In genomic region chr2:70702403-70702802, GRCm38 (mm10) we compare ENCODE assay signal across 35 mouse cellular contexts. TPM values are rescaled to one million over a fixed set of nuclear protein-coding genes. Genes with fewer than 3 reads are reported as not detected.
A peak's percentile ranks its signal among the peaks of the same experiment; 100 is the strongest.
DNase-seq lines count a peak whose midpoint lies in the region; ATAC-seq and TF ChIP-seq lines count a peak whose summit lies in the region.
"Had no signal": no experiment of that assay in that cellular context is flagged by ENCODE, and none has a peak within 500 bp of the region (broad histone marks: within the 10 kb centered on the region; RNA-seq: fewer than 3 reads in every experiment).

No protein-coding gene starts in this region.

- H3K27me3 ChIP-seq in limb, embryonic 14.5 days (ENCODE audit: control insufficient read depth, insufficient read depth, low read length) = no peaks in the 10 kb centered on the region
- H3K27me3 ChIP-seq in limb, embryonic 10.5 days (ENCODE audit: low read depth, poor library complexity, severe bottlenecking) = no peaks in the 10 kb centered on the region
- no peaks in the 10 kb centered on the region for H3K27me3 ChIP-seq in G1E (ENCODE audit: insufficient read depth, low read length)
- no peaks in the 10 kb centered on the region for H3K27me3 ChIP-seq in embryonic facial prominence, embryonic 10.5 days (replicated peaks; ENCODE audit: low read depth, poor library complexity, severe bottlenecking)
- H3K27me3 ChIP-seq in forebrain, embryonic 14.5 days (replicated peaks; ENCODE audit: control insufficient read depth, insufficient read depth, low read length) = no peaks in the 10 kb centered on the region
- H3K27me3 ChIP-seq: heart, embryonic 15.5 days; limb, embryonic 13.5 days; liver, embryonic 13.5 days; midbrain, embryonic 15.5 days; Patski had no signal

- H3K4me2 ChIP-seq in limb, embryonic 14.5 days (replicated peaks; ENCODE audit: low read depth, low read length, severe bottlenecking) = no peak overlapping the region
- H3K4me2 ChIP-seq in forebrain, embryonic 14.5 days (ENCODE audit: low read length) = no peak overlapping the region
- H3K4me2 ChIP-seq: heart, embryonic 15.5 days; hindbrain, embryonic 14.5 days; limb, embryonic 13.5 days; liver, embryonic 13.5 days; midbrain, embryonic 15.5 days had no signal

- no peak for ATAC-seq in limb, embryonic 14.5 days (ENCODE audit: low FRiP score, low read depth)
- ATAC-seq in G1E (ENCODE audit: extremely low read depth, insufficient number of reproducible peaks, low FRiP score, poor library complexity, severe bottlenecking) = peak; percentile 40; the same call in 1 of the 2 replicates
- ATAC-seq in megakaryocyte, adult 5-6 weeks (ENCODE audit: poor library complexity, severe bottlenecking) = 0 out of 2 replicates have a peak, but pooled peaks have one; percentile 23
- no peak for ATAC-seq in forebrain, embryonic 14.5 days
- ATAC-seq: forebrain, embryonic 16.5 days; intestine, postnatal 0 days; midbrain, embryonic 15.5 days; Patski had no signal

- H3K27ac ChIP-seq in limb, embryonic 14.5 days (replicated peaks; ENCODE audit: low read depth, low read length) = no peak overlapping the region
- no peak overlapping the region for H3K27ac ChIP-seq in limb, embryonic 10.5 days
- H3K27ac ChIP-seq in embryonic facial prominence, embryonic 10.5 days (replicated peaks) = peak overlapping the region; percentile 14; the same call in 1 of the 2 replicates
- no peak overlapping the region for H3K27ac ChIP-seq in forebrain, embryonic 14.5 days (ENCODE audit: low read depth, low read length)
- H3K27ac ChIP-seq: forebrain, embryonic 10.5 days; heart, embryonic 15.5 days; hindbrain, embryonic 14.5 days; left cerebral cortex, adult 2 months; limb, embryonic 13.5 days; liver, embryonic 13.5 days; midbrain, embryonic 15.5 days had no signal

- no peak for TF ChIP-seq POLR2A in limb, embryonic 14.5 days (IDR thresholded peaks at IDR 0.05; ENCODE audit: borderline replicate concordance, extremely low read depth, insufficient read depth, insufficient read length)

- 31% methylated on average over 5 of the region's 5 CpGs for whole genome bisulfite sequencing in limb, embryonic 14.5 days
- WGBS in limb, embryonic 10.5 days = 59% methylated on average over 5 of the region's 5 CpGs
- WGBS in embryonic facial prominence, embryonic 10.5 days = 62% methylated on average over 5 of the region's 5 CpGs
- WGBS in forebrain, embryonic 14.5 days = 53% methylated on average over 5 of the region's 5 CpGs

- H3K9me3 ChIP-seq in limb, embryonic 14.5 days (ENCODE audit: control insufficient read depth, low read length) = no peaks in the 10 kb centered on the region
- no peaks in the 10 kb centered on the region for H3K9me3 ChIP-seq in limb, embryonic 10.5 days (replicated peaks)
- H3K9me3 ChIP-seq in G1E (replicated peaks) = no peaks in the 10 kb centered on the region
- no peaks in the 10 kb centered on the region for H3K9me3 ChIP-seq in embryonic facial prominence, embryonic 10.5 days
- no peaks in the 10 kb centered on the region for H3K9me3 ChIP-seq in forebrain, embryonic 14.5 days (replicated peaks; ENCODE audit: control insufficient read depth, low read length)
- H3K9me3 ChIP-seq: forebrain, embryonic 10.5 days; heart, embryonic 15.5 days; liver, embryonic 13.5 days; midbrain, embryonic 15.5 days had no signal

- 0 out of 2 replicates have a peak overlapping the region, but pooled peaks have one; percentile 12 for H3K9ac ChIP-seq in limb, embryonic 14.5 days (ENCODE audit: low read depth, low read length, severe bottlenecking)
- no peak overlapping the region for H3K9ac ChIP-seq in forebrain, embryonic 14.5 days (ENCODE audit: low read length)
- H3K9ac ChIP-seq: heart, embryonic 15.5 days; hindbrain, embryonic 14.5 days; limb, embryonic 13.5 days; liver, embryonic 13.5 days; midbrain, embryonic 15.5 days had no signal

- TF ChIP-seq CTCF in G1E (IDR thresholded peaks at IDR 0.05; ENCODE audit: low read depth, low read length) = no peak

- H3K4me1 ChIP-seq in limb, embryonic 14.5 days (ENCODE audit: control insufficient read depth, insufficient read depth, low read length) = peaks cover 4% of the 10 kb centered on the region
- peaks cover 24% of the 10 kb centered on the region for H3K4me1 ChIP-seq in limb, embryonic 10.5 days
- peaks cover 18% of the 10 kb centered on the region for H3K4me1 ChIP-seq in G1E (ENCODE audit: insufficient read depth, low read depth, low read length)
- peaks cover 29% of the 10 kb centered on the region for H3K4me1 ChIP-seq in embryonic facial prominence, embryonic 10.5 days
- H3K4me1 ChIP-seq in forebrain, embryonic 14.5 days (ENCODE audit: control insufficient read depth, insufficient read depth, low read length) = no peaks in the 10 kb centered on the region

- no peaks in the 10 kb centered on the region for H3K36me3 ChIP-seq in limb, embryonic 14.5 days (ENCODE audit: control insufficient read depth, insufficient read depth, low read length)
- H3K36me3 ChIP-seq in limb, embryonic 10.5 days = 0 out of 2 replicates have a peak, but pooled peaks cover 1% of the 10 kb centered on the region
- H3K36me3 ChIP-seq in G1E (replicated peaks) = peaks cover 17% of the 10 kb centered on the region
- no peaks in the 10 kb centered on the region; the same call in 1 of the 2 replicates for H3K36me3 ChIP-seq in embryonic facial prominence, embryonic 10.5 days (replicated peaks)
- H3K36me3 ChIP-seq in forebrain, embryonic 14.5 days (ENCODE audit: control insufficient read depth, insufficient read depth, low read length) = no peaks in the 10 kb centered on the region
- H3K36me3 ChIP-seq: forebrain, embryonic 10.5 days; heart, embryonic 15.5 days; limb, embryonic 13.5 days; midbrain, embryonic 15.5 days had no signal

- DNase-seq in limb, embryonic 14.5 days (ENCODE audit: low spot score) = peak; percentile 13
- no peak for DNase-seq in limb, embryonic 10.5 days (ENCODE audit: low spot score)
- DNase-seq in G1E (ENCODE audit: low spot score) = peak; percentile 37
- DNase-seq in embryonic facial prominence, embryonic 10.5 days (ENCODE audit: low spot score) = no peak
- DNase-seq in layer of hippocampus, postnatal 14 days (ENCODE audit: low spot score in 2 of 2) = no peak
- DNase-seq in cerebellum, adult 8-10 months = no peak
- DNase-seq in forebrain, embryonic 14.5 days (ENCODE audit: low spot score) = no peak
- DNase-seq: adrenal gland, postnatal 10 days; B cell, adult 2 months; cerebellum, adult 11 months; cerebellum, postnatal 10 days; heart, postnatal 36 days; kidney, adult 9 months; kidney, postnatal 10 days; liver, embryonic 13.5 days; lung, adult 2 months; lung, postnatal 10 days; right cerebral cortex, adult 18-20 months; spleen, adult 18-20 months; thymus, postnatal 4 days had no signal

- no peak overlapping the region for H3K4me3 ChIP-seq in limb, embryonic 14.5 days (replicated peaks; ENCODE audit: low read length)
- no peak overlapping the region for H3K4me3 ChIP-seq in limb, embryonic 10.5 days
- H3K4me3 ChIP-seq in G1E (ENCODE audit: low read depth, low read length) = no peak overlapping the region
- H3K4me3 ChIP-seq in embryonic facial prominence, embryonic 10.5 days = no peak overlapping the region
- no peak overlapping the region for H3K4me3 ChIP-seq in forebrain, embryonic 14.5 days (ENCODE audit: low read depth, low read length)
- H3K4me3 ChIP-seq: forebrain, embryonic 10.5 days; heart, embryonic 15.5 days; left cerebral cortex, adult 2 months; limb, embryonic 13.5 days; liver, embryonic 13.5 days; midbrain, embryonic 15.5 days had no signal

RNA-seq across cellular contexts. Expression of gene Gm26558, which starts 40.5 kb away (rescaled TPM):
- polyA plus RNA-seq in limb, embryonic 14.5 days (2012; rRNA removed) = 1.4 and 2.4 TPM in 2 replicates
- polyA plus RNA-seq in limb, embryonic 14.5 days (2014; fragmentation: Nextera tagmentation; extraction: Ambion mirVana) = 6.5 and 6.9 TPM in 2 replicates
- 3.4 and 4.6 TPM in 2 replicates for polyA plus RNA-seq in limb, embryonic 10.5 days (2016; fragmentation: Nextera tagmentation; extraction: Ambion mirVana)
- total RNA-seq in G1E (2014; fragmentation: Nextera tagmentation) (not detected in 2 replicates), G1E (2017) (0.44 TPM in 1 of 2 replicates, not detected in the other)
- 0.05 and 0.08 TPM in 2 replicates for polyA plus RNA-seq in G1E (2012)
- polyA plus RNA-seq in embryonic facial prominence, embryonic 10.5 days (2016; fragmentation: Nextera tagmentation; extraction: Ambion mirVana) = 3.5 and 3.6 TPM in 2 replicates
- total RNA-seq in megakaryocyte, adult 5-6 weeks (2015) = not detected in 2 replicates
- not detected in 2 replicates for total RNA-seq in megakaryocyte, adult 5-6 weeks (2017)
- total RNA-seq in layer of hippocampus, postnatal 14 days (2021) = under 1 TPM in 1 of 2 experiments, not detected in 1; 0.48 TPM
- 2.6 TPM in 2 replicates for polyA plus RNA-seq in forebrain, embryonic 14.5 days (2014; fragmentation: Nextera tagmentation; extraction: Ambion mirVana)
- total RNA-seq: gastrocnemius, adult 8-10 months; gastrocnemius, postnatal 4 days; heart, postnatal 36 days; left cerebral cortex, postnatal 25 days; megakaryocyte-erythroid progenitor cell, adult 5-6 weeks; neutrophil, adult 5-6 weeks had no signal

RNA-seq across cellular contexts. Expression of gene Gorasp2, which starts 41.0 kb away (rescaled TPM):
- 118 and 142 TPM in 2 replicates for polyA plus RNA-seq in limb, embryonic 14.5 days (2012; rRNA removed)
- 187 and 190 TPM in 2 replicates for polyA plus RNA-seq in limb, embryonic 14.5 days (2014; fragmentation: Nextera tagmentation; extraction: Ambion mirVana)
- 173 TPM in 2 replicates for polyA plus RNA-seq in limb, embryonic 10.5 days (2016; fragmentation: Nextera tagmentation; extraction: Ambion mirVana)
- total RNA-seq in G1E (2014; fragmentation: Nextera tagmentation) (203 and 230 TPM in 2 replicates), G1E (2017) (45.0 and 48.4 TPM in 2 replicates)
- 60.9 and 69.4 TPM in 2 replicates for polyA plus RNA-seq in G1E (2012)
- polyA plus RNA-seq in embryonic facial prominence, embryonic 10.5 days (2016; fragmentation: Nextera tagmentation; extraction: Ambion mirVana) = 156 and 157 TPM in 2 replicates
- 130 and 146 TPM in 2 replicates for total RNA-seq in megakaryocyte, adult 5-6 weeks (2015)
- total RNA-seq in megakaryocyte, adult 5-6 weeks (2017) = 46.2 and 51.1 TPM in 2 replicates
- total RNA-seq in layer of hippocampus, postnatal 14 days (2021) = 100 to 1,000 TPM in 1 of 2 experiments, 10 to 100 TPM in 1; 95.0 to 103 TPM
- 128 and 130 TPM in 2 replicates for polyA plus RNA-seq in forebrain, embryonic 14.5 days (2014; fragmentation: Nextera tagmentation; extraction: Ambion mirVana)

Comparison
In these comparisons a context has a peak if more than half of its experiments do, and no peak if none do; other contexts are left out.
1. DNase-seq: peak in limb, embryonic 14.5 days (single experiment) and G1E (single experiment); none in limb, embryonic 10.5 days (single experiment), embryonic facial prominence, embryonic 10.5 days (single experiment), layer of hippocampus, postnatal 14 days (0 of 2), cerebellum, adult 8-10 months (single experiment) and forebrain, embryonic 14.5 days (single experiment).
2. ATAC-seq: peak in G1E (single experiment) and megakaryocyte, adult 5-6 weeks (single experiment); none in limb, embryonic 14.5 days (single experiment) and forebrain, embryonic 14.5 days (single experiment).